Mouse (Mus musculus) small intestine, adult 2 months (tissue): Measurements from ENCODE around the gene Gm13283. TPM values are rescaled to one million over a fixed set of nuclear protein-coding genes. Genes with fewer than 3 reads are reported as not detected.
"Not testable (repeated sequence)": the region's sequence is repeated elsewhere in the genome, so short reads cannot be mapped to it uniquely, and the experiment has no call there.

Source experiments
- H3K27ac ChIP-seq: fragments of 200-500 bp; 2 replicates; pipeline ENCODE4 v1.5.1; 2012; ENCODE audit warnings: low read depth, low read length, control low read depth, inconsistent platforms; ENCODE audit not compliant: insufficient read depth
- H3K27me3 ChIP-seq: fragments of 200-500 bp; 2 replicates; pipeline ENCODE4 v1.6.1; 2012; ENCODE audit warnings: mild to moderate bottlenecking, moderate library complexity, low read length, inconsistent platforms; ENCODE audit not compliant: control insufficient read depth, insufficient read depth
- H3K36me3 ChIP-seq: fragments of 200-500 bp; 2 replicates; pipeline ENCODE4 v1.6.1; 2012; ENCODE audit warnings: mild to moderate bottlenecking, low read length, control low read depth, inconsistent platforms; ENCODE audit not compliant: control insufficient read depth, insufficient read depth
- H3K4me1 ChIP-seq: fragments of 200-500 bp; 2 replicates; pipeline ENCODE4 v1.6.1; 2012; ENCODE audit warnings: low read length, inconsistent platforms, mixed read lengths; ENCODE audit not compliant: control insufficient read depth, insufficient read depth, insufficient read length
- H3K4me3 ChIP-seq: fragments of 200-500 bp; 2 replicates; pipeline ENCODE4 v1.5.1; 2012; ENCODE audit warnings: low read depth, mild to moderate bottlenecking, control low read depth, inconsistent platforms, low read length, moderate library complexity
- WGBS: fragments of 180-500 bp; shearing (Covaris S2); methylation state at CpG from one replicate; pipeline ENCODE4 v1.1.7; 2018; 5-methylcytosine and 5-hydroxymethylcytosine counted together
- polyA plus RNA-seq: library from polyadenylated mRNA; depleted of rRNA; stranded (reverse); fragments of >200 nt; gene quantifications from 2 replicates; pipeline ENCODE4 v1.2.3, GENCODE M21; 2012

Gene Gm13283
- polyA plus RNA-seq, 1 experiment, result 0.08 TPM

- not testable (repeated sequence) for H3K27ac ChIP-seq
- WGBS, result 2% methylated on average over 4 of the region's 31 CpGs
- H3K4me3 ChIP-seq, result peak overlapping the region; percentile 45
Observed at GRCm38 (mm10) chr4:88782335-88782734, 22.4 kb downstream of the Gm13283 start.

DNA sequence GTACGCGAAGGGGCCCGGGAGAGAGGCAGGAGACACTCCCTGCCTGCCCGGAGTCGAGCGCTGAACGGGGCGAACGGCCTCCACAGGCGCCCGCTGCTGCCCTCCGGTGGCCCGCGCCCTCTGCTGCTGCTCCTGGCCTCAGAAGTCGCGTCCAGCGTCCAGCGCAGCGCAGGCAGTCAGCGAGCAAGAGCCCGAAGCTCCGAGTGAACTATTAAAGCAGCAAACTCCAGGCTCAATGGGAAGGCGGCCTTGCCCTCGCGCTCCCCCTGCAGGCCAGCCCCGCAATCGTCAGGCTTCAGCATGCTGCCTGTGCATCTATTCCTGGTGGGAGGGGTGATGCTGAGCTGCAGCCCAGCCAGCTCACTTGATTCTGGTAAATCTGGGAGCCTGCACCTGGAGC is 25.5 kb downstream of the Gm13283 start, which contains the start of gene Gm13276:
Gene Gm13276, plus strand, starts transcription at position 301 of the 400 bp plus-strand sequence.
- H3K4me3 ChIP-seq, H3K36me3 ChIP-seq, H3K27ac ChIP-seq, H3K4me1 ChIP-seq, H3K27me3 ChIP-seq: not testable (repeated sequence)
- WGBS, result no CpG with 5 or more reads among the region's 27 CpGs

More at GRCm38 (mm10) chr4:88782335-88782734, 22.4 kb downstream of the Gm13283 start:
- H3K4me1 ChIP-seq, H3K36me3 ChIP-seq, H3K27me3 ChIP-seq: not testable (repeated sequence)

DNA sequence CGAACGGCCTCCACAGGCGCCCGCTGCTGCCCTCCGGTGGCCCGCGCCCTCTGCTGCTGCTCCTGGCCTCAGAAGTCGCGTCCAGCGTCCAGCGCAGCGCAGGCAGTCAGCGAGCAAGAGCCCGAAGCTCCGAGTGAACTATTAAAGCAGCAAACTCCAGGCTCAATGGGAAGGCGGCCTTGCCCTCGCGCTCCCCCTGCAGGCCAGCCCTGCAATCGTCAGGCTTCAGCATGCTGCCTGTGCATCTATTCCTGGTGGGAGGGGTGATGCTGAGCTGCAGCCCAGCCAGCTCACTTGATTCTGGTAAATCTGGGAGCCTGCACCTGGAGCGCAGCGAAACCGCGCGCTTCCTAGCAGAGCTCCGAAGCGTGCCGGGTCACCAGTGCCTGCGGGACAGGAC is 28.5 kb downstream of the Gm13283 start, which contains the start of gene Gm13277:
Gene Gm13277, plus strand, starts transcription at position 231 of the 400 bp plus-strand sequence.
- not testable (repeated sequence) for H3K4me1 ChIP-seq, H3K27me3 ChIP-seq, H3K27ac ChIP-seq, H3K4me3 ChIP-seq, H3K36me3 ChIP-seq
- 0% methylated on average over 6 of the region's 28 CpGs for WGBS

GRCm38 (mm10) chr4:88791250-88791649 is 31.3 kb downstream of the Gm13283 start, which contains the start of gene Gm13278:
Gm13278 (plus strand) TSS chr4:88791550.
- H3K27me3 ChIP-seq, H3K4me1 ChIP-seq, H3K27ac ChIP-seq, H3K36me3 ChIP-seq, H3K4me3 ChIP-seq: not testable (repeated sequence)
- no CpG with 5 or more reads among the region's 28 CpGs for WGBS

- H3K27me3 ChIP-seq, H3K4me3 ChIP-seq, H3K36me3 ChIP-seq, H3K4me1 ChIP-seq, H3K27ac ChIP-seq: not testable (repeated sequence)
- under 1% methylated on average over 16 of the region's 52 CpGs for WGBS
Observed at GRCm38 (mm10) chr4:88793936-88794675, 34.2 kb downstream of the Gm13283 start, which contains the start of gene Gm13275. Gm13275 (plus strand) TSS chr4:88794487.

DNA sequence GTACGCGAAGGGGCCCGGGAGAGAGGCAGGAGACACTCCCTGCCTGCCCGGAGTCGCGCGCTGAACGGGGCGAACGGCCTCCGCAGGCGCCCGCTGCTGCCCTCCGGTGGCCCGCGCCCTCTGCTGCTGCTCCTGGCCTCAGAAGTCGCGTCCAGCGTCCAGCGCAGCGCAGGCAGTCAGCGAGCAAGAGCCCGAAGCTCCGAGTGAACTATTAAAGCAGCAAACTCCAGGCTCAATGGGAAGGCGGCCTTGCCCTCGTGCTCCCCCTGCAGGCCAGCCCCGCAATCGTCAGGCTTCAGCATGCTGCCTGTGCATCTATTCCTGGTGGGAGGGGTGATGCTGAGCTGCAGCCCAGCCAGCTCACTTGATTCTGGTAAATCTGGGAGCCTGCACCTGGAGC is 37.2 kb downstream of the Gm13283 start, which contains the start of gene Gm13279:
Gene Gm13279, plus strand, starts transcription at position 301 of the 400 bp plus-strand sequence.
- H3K27ac ChIP-seq, H3K4me3 ChIP-seq, H3K36me3 ChIP-seq, H3K27me3 ChIP-seq, H3K4me1 ChIP-seq: not testable (repeated sequence)
- WGBS, result no CpG with 5 or more reads among the region's 28 CpGs

- H3K4me1 ChIP-seq, H3K27ac ChIP-seq, H3K27me3 ChIP-seq, H3K36me3 ChIP-seq, H3K4me3 ChIP-seq: not testable (repeated sequence)
- 7% methylated on average over 6 of the region's 7 CpGs for WGBS
Observed at GRCm38 (mm10) chr4:88799365-88799764, 39.4 kb downstream of the Gm13283 start, which contains the start of gene Gm13285. Gm13285 (plus strand) TSS chr4:88799665.

GRCm38 (mm10) chr4:88802954-88803353 is 43.0 kb downstream of the Gm13283 start, which contains the start of gene Gm13287:
Gm13287 (plus strand) TSS chr4:88803254.
- H3K27ac ChIP-seq, result not testable (repeated sequence)
- WGBS, result no CpG with 5 or more reads among the region's 29 CpGs

GRCm38 (mm10) chr4:88805231-88805630 is 45.3 kb downstream of the Gm13283 start, which contains the start of gene Gm13288:
Gm13288 (plus strand) TSS chr4:88805531.
- H3K27me3 ChIP-seq, H3K27ac ChIP-seq, H3K4me1 ChIP-seq, H3K36me3 ChIP-seq: not testable (repeated sequence)
- WGBS, result no CpG with 5 or more reads among the region's 8 CpGs
- peak within 1 kb of the TSS; percentile 49 for H3K4me3 ChIP-seq

More at GRCm38 (mm10) chr4:88802954-88803353, 43.0 kb downstream of the Gm13283 start, which contains the start of gene Gm13287:
- H3K27me3 ChIP-seq, H3K4me1 ChIP-seq, H3K4me3 ChIP-seq, H3K36me3 ChIP-seq: not testable (repeated sequence)

DNA sequence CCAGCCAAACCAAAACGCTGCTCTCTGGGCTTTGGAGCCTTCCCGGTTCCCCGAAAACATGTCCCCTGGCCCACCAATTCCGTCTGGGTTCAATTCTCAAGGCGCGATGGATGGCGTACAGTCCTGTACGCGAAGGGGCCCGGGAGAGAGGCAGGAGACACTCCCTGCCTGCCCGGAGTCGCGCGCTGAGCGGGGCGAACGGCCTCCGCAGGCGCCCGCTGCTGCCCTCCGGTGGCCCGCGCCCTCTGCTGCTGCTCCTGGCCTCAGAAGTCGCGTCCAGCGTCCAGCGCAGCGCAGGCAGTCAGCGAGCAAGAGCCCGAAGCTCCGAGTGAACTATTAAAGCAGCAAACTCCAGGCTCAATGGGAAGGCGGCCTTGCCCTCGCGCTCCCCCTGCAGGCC is 45.8 kb downstream of the Gm13283 start:
- peak overlapping the region; percentile 49 for H3K4me3 ChIP-seq
- WGBS, result 0% methylated on average over 13 of the region's 34 CpGs
- H3K36me3 ChIP-seq, result not testable (repeated sequence)

More for the DNA sequence above, 45.8 kb downstream of the Gm13283 start:
- not testable (repeated sequence) for H3K4me1 ChIP-seq, H3K27ac ChIP-seq, H3K27me3 ChIP-seq
